Mouse (Mus musculus): ENCODE results near the gene Clec12a. TPM values are rescaled to one million over a fixed set of nuclear protein-coding genes. Genes with fewer than 3 reads are reported as not detected.

Gene Clec12a
- total and polyA plus RNA-seq, 3 experiments = 0.11 TPM; not detected in 2

DNA sequence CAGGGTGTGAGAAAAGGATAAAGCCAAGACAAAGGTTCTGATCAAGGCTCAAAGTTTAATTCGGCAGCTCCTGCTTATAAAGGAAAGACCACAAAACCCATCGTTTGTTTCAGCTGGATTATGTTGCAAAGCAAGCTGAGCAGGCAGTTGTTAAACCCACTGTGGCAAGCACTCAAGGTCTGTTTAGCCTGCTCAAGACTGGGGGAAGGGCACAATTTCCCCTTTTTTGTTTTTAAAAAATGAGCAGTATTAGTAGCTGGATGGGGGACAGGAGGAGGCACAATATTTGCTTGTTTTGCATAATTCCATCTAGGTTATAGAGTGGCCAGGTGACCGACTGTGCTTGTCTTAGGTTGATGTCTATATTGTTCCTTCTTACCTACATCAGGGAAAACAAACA is 1.9 kb downstream of the Clec12a start:
- no peak for TF ChIP-seq TAL1 (conservative IDR thresholded peaks at IDR 0.05; ENCODE audit: low read depth, low read length)
- TF ChIP-seq POLR2AphosphoS5 (IDR thresholded peaks at IDR 0.05; ENCODE audit: insufficient replicate concordance, low read depth, low read length) = no peak
- TF ChIP-seq GATA2 (IDR thresholded peaks at IDR 0.05; ENCODE audit: borderline replicate concordance, low read depth, low read length) = no peak
- TF ChIP-seq CTCF (IDR thresholded peaks at IDR 0.05; ENCODE audit: low read depth, low read length) = no peak
- TF ChIP-seq GATA1 (IDR thresholded peaks at IDR 0.05; ENCODE audit: borderline replicate concordance, low read length) = no peak
- no peak for ATAC-seq (ENCODE audit: extremely low read depth, insufficient number of reproducible peaks, low FRiP score, poor library complexity, severe bottlenecking)
- H3K4me3 ChIP-seq (ENCODE audit: low read depth, low read length) = no peak overlapping the region
- H3K4me1 ChIP-seq (ENCODE audit: insufficient read depth, low read depth, low read length) = no peaks in the 10 kb centered on the region
- H3K9me3 ChIP-seq (replicated peaks) = peaks cover 6% of the 10 kb centered on the region; the same call in 1 of the 2 replicates
- no peaks in the 10 kb centered on the region for H3K27me3 ChIP-seq (ENCODE audit: insufficient read depth, low read length)
- DNase-seq (ENCODE audit: low spot score) = no peak
- no peaks in the 10 kb centered on the region for H3K36me3 ChIP-seq (replicated peaks)

DNA sequence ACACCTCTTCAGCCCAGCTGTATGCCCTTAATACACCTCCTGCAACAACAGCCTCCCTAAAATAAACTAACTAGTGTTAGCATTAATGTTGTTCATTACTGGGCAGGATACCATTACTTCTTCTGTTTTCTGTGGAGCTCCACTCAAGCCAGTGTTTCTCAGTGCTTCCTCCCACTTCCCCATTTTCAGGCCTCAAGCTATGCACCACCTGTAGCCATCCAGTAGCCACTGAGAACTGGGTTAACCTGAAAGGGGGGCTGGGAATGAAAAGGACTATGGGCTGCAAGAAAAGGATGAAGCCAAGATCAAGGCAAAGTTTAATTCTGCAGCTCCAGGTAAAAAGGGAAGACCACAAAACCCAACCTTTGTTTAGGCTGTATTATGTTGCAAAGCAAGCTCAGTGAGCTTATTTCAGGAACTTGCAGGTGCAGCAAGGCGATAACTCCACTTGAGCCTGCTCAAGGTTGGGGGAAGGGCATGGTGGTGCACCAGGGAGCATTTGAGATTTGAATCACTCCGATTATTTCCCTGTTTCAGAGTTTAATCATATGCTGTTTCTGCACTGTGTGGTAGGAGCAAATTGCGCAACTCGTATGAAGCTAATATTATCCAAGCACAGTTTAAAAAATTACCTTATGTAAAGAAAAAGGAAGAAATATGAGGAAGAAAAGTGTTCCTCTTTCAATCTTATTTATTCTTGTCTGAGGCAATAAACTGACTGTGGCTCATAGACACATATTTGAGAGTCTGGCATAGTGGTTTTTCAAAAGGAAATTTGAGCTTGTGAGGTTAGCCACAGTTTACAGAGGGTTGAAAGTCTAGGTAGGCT is 7.2 kb downstream of the Clec12a start:
- DNase-seq (ENCODE audit: low spot score) (no peak), ATAC-seq (ENCODE audit: extremely low read depth, insufficient number of reproducible peaks, low FRiP score, poor library complexity, severe bottlenecking) (no peak; the same call in 1 of the 2 replicates)
- TF ChIP-seq TAL1 (conservative IDR thresholded peaks at IDR 0.05; ENCODE audit: low read depth, low read length) = no peak
- TF ChIP-seq CTCF (IDR thresholded peaks at IDR 0.05; ENCODE audit: low read depth, low read length) = no peak
- no peak for TF ChIP-seq GATA1 (IDR thresholded peaks at IDR 0.05; ENCODE audit: borderline replicate concordance, low read length)
- TF ChIP-seq GATA2 (IDR thresholded peaks at IDR 0.05; ENCODE audit: borderline replicate concordance, low read depth, low read length) = no peak
- no peak for TF ChIP-seq POLR2AphosphoS5 (IDR thresholded peaks at IDR 0.05; ENCODE audit: insufficient replicate concordance, low read depth, low read length)
- Histone ChIP-seq H3K36me3 (replicated peaks) (no peaks in the 10 kb centered on the region), H3K4me3 (ENCODE audit: low read depth, low read length) (no peak overlapping the region), H3K4me1 (ENCODE audit: insufficient read depth, low read depth, low read length) (no peaks in the 10 kb centered on the region), H3K27me3 (ENCODE audit: insufficient read depth, low read length) (no peaks in the 10 kb centered on the region), H3K9me3 (replicated peaks) (peaks cover 6% of the 10 kb centered on the region; the same call in 1 of the 2 replicates)

DNA sequence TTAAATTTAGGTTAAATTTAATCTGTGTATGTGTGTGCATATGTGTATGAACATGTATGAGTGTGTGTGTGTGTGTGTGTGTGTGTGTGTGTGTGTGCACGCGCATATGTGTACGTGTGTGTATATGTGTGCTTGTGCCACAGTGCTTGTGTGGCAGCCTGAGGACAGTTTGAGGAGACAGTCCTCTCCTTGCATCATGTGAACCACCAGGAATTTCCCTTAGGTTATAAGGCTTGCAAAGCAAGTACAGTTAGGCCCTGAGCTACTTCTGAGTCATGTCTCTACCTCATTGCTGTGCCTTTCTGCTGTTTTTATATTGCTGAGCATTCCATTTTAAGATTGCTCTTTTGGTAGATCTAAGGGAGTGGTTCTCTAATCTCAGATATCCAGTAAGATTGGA is 8.6 kb downstream of the Clec12a start:
- Histone ChIP-seq H3K4me1 (ENCODE audit: insufficient read depth, low read depth, low read length) (no peaks in the 10 kb centered on the region), H3K27me3 (ENCODE audit: insufficient read depth, low read length) (no peaks in the 10 kb centered on the region), H3K36me3 (replicated peaks) (no peaks in the 10 kb centered on the region), H3K9me3 (replicated peaks) (peaks cover 6% of the 10 kb centered on the region; the same call in 1 of the 2 replicates), H3K4me3 (ENCODE audit: low read depth, low read length) (no peak overlapping the region)
- ATAC-seq (ENCODE audit: extremely low read depth, insufficient number of reproducible peaks, low FRiP score, poor library complexity, severe bottlenecking) (no peak), DNase-seq (ENCODE audit: low spot score) (no peak)
- no peak for TF ChIP-seq CTCF (IDR thresholded peaks at IDR 0.05; ENCODE audit: low read depth, low read length)

DNA sequence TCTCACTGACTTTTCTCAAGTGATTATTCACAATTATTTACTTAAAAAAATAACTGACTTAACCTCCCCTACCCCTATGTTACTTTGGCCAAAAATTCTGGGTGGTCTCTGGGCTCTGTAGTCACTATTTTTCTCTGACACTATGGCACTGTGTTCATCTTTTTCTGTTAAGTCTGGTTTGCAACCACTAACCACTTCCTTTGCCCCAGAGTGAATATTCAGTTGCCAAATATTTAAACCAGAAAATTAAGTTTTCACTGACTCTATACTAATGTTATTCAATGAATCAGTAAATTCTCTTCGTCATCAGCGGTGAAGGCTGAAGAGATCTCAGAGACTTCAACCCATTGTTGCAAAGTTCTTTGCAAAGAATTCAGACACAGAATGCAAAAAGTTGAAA is 13.3 kb downstream of the Clec12a start:
- H3K4me3 ChIP-seq (ENCODE audit: low read depth, low read length) = no peak overlapping the region
- H3K27me3 ChIP-seq (ENCODE audit: insufficient read depth, low read length) = no peaks in the 10 kb centered on the region
- H3K4me1 ChIP-seq (ENCODE audit: insufficient read depth, low read depth, low read length) = no peaks in the 10 kb centered on the region
- TF ChIP-seq GATA1 (IDR thresholded peaks at IDR 0.05; ENCODE audit: borderline replicate concordance, low read length) (no peak), TAL1 (conservative IDR thresholded peaks at IDR 0.05; ENCODE audit: low read depth, low read length) (no peak), POLR2AphosphoS5 (IDR thresholded peaks at IDR 0.05; ENCODE audit: insufficient replicate concordance, low read depth, low read length) (no peak), GATA2 (IDR thresholded peaks at IDR 0.05; ENCODE audit: borderline replicate concordance, low read depth, low read length) (no peak), CTCF (IDR thresholded peaks at IDR 0.05; ENCODE audit: low read depth, low read length) (no peak)
- no peak for DNase-seq (ENCODE audit: low spot score)
- H3K36me3 ChIP-seq (replicated peaks) = no peaks in the 10 kb centered on the region
- peaks cover 2% of the 10 kb centered on the region; the same call in 1 of the 2 replicates for H3K9me3 ChIP-seq (replicated peaks)
- ATAC-seq (ENCODE audit: extremely low read depth, insufficient number of reproducible peaks, low FRiP score, poor library complexity, severe bottlenecking) = no peak

DNA sequence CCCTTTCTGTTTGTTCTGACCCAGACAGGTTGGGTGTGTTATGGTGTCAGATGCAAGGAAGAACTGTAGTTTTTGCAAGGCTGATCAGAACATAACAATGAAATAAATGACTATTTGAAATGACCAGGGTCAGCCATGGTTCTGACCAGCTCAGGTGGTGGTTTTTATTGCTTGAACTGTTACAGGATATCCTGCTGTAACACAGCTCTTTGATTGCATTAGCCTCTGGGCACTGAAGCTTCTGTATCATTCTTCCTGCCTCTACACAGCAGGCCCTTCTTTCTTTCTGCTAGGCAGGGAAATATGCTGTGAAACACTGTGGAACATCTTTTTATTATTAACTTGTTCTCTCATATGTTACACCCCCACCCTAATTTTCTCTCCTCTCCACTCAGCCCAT is 13.9 kb downstream of the Clec12a start:
- no peaks in the 10 kb centered on the region for H3K4me1 ChIP-seq (ENCODE audit: insufficient read depth, low read depth, low read length)
- no peaks in the 10 kb centered on the region for H3K9me3 ChIP-seq (replicated peaks)
- H3K4me3 ChIP-seq (ENCODE audit: low read depth, low read length) = no peak overlapping the region
- H3K27me3 ChIP-seq (ENCODE audit: insufficient read depth, low read length) = no peaks in the 10 kb centered on the region
- no peak for TF ChIP-seq GATA2 (IDR thresholded peaks at IDR 0.05; ENCODE audit: borderline replicate concordance, low read depth, low read length)
- no peak for TF ChIP-seq TAL1 (conservative IDR thresholded peaks at IDR 0.05; ENCODE audit: low read depth, low read length)
- no peak for ATAC-seq (ENCODE audit: extremely low read depth, insufficient number of reproducible peaks, low FRiP score, poor library complexity, severe bottlenecking)
- no peak for DNase-seq (ENCODE audit: low spot score)
- no peaks in the 10 kb centered on the region for H3K36me3 ChIP-seq (replicated peaks)

DNA sequence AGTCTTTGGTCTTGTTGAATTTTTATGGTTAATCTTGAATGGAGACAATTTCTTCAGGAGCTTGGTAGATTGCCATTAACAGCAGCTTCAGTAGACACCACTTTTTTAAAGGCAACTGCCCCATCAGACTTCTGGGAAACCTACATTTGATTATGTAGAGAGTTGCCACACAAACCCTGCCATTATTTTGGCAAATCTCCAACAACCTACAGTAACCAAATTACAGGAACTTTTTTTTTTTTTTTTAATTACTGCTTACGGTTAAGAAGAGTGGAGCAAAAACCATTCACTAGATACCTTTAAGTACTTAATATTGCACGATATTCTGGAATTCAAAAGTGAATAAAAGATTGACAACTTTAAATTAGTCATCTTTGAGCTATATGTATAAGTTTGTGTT is 17.0 kb downstream of the Clec12a start:
- H3K4me1 ChIP-seq (ENCODE audit: insufficient read depth, low read depth, low read length) = no peaks in the 10 kb centered on the region
- ATAC-seq (ENCODE audit: extremely low read depth, insufficient number of reproducible peaks, low FRiP score, poor library complexity, severe bottlenecking) = no peak
- TF ChIP-seq GATA2 (IDR thresholded peaks at IDR 0.05; ENCODE audit: borderline replicate concordance, low read depth, low read length) (no peak), TAL1 (conservative IDR thresholded peaks at IDR 0.05; ENCODE audit: low read depth, low read length) (no peak), GATA1 (IDR thresholded peaks at IDR 0.05; ENCODE audit: borderline replicate concordance, low read length) (no peak), POLR2AphosphoS5 (IDR thresholded peaks at IDR 0.05; ENCODE audit: insufficient replicate concordance, low read depth, low read length) (no peak), CTCF (IDR thresholded peaks at IDR 0.05; ENCODE audit: low read depth, low read length) (no peak)
- no peaks in the 10 kb centered on the region for H3K27me3 ChIP-seq (ENCODE audit: insufficient read depth, low read length)
- H3K36me3 ChIP-seq (replicated peaks) = no peaks in the 10 kb centered on the region
- H3K4me3 ChIP-seq (ENCODE audit: low read depth, low read length) = no peak overlapping the region
- no peak for DNase-seq (ENCODE audit: low spot score)
- H3K9me3 ChIP-seq (replicated peaks) = no peaks in the 10 kb centered on the region
